Mouse (Mus musculus) CD4-positive, CD25-positive, alpha-beta regulatory T cell, adult 4 months (primary cell): ENCODE data around the gene Mylpf. TPM values are rescaled to one million over a fixed set of nuclear protein-coding genes. Genes with fewer than 3 reads are reported as not detected.

ENCODE experiments used
- ATAC-seq: one replicate; pipeline ENCODE4 v1.8.0; 2017
- polyA plus RNA-seq, 2 experiments: library from polyadenylated mRNA; unstranded; fragments of 100-300 nt; shearing (Covaris generic); gene quantifications; one replicate each; pipeline ENCODE4 v1.2.1; 2017

Gene Mylpf
- polyA plus RNA-seq, 2 experiments from 2014 or later, result 25.4 to 31.5 TPM

- ATAC-seq, result peak; percentile 98
Observed at GRCm38 (mm10) chr7:127260309-127261111, 51.8 kb downstream of the Mylpf start, which contains the start of gene Dctpp1. TSS of gene Dctpp1 (minus strand) at chr7:127260709.

- no peak for ATAC-seq
Observed at GRCm38 (mm10) chr7:127262218-127262961, 53.7 kb downstream of the Mylpf start.

GRCm38 (mm10) chr7:127263526-127263925, 54.8 kb downstream of the Mylpf start:
- ATAC-seq, result no peak

Other genes with a start within 250 kb of the Mylpf start
- gene Cdipt, start 233.0 kb upstream of the Mylpf start, polyA plus RNA-seq, result 100 to 1,000 TPM; 121 to 152 TPM
- 1 to 10 TPM in 1 of 2 experiments, under 1 TPM in 1; 0.32 to 1.1 TPM for gene Cdiptos, start 232.8 kb upstream of the Mylpf start, polyA plus RNA-seq
- gene Mvp, start 194.3 kb upstream of the Mylpf start, polyA plus RNA-seq, result 10 to 100 TPM; 13.7 to 20.9 TPM
- 1 to 10 TPM; 1.3 to 2.4 TPM for gene Pagr1b, start 192.4 kb upstream of the Mylpf start, polyA plus RNA-seq
- 10 to 100 TPM; 49.2 to 70.1 TPM for gene Pagr1a, start 191.5 kb upstream of the Mylpf start, polyA plus RNA-seq
- 10 to 100 TPM; 12.5 to 49.1 TPM for gene Gm42742, start 187.8 kb upstream of the Mylpf start, polyA plus RNA-seq
- 1 to 10 TPM; 2.6 to 3.3 TPM for gene Prrt2, start 187.7 kb upstream of the Mylpf start, polyA plus RNA-seq
- gene Maz, start 181.9 kb upstream of the Mylpf start, polyA plus RNA-seq, result 10 to 100 TPM; 14.5 to 18.4 TPM
- 10 to 100 TPM; 13.9 to 20.5 TPM for gene Kif22, start 166.4 kb upstream of the Mylpf start, polyA plus RNA-seq
- gene Zg16, start 121.6 kb upstream of the Mylpf start, polyA plus RNA-seq, result under 1 TPM in 1 of 2 experiments, not detected in 1; 0.81 TPM
- 100 to 1,000 TPM; 274 to 321 TPM for gene AI467606, start 117.5 kb upstream of the Mylpf start, polyA plus RNA-seq
- 10 to 100 TPM in 1 of 2 experiments, 1 to 10 TPM in 1; 7.5 to 15.2 TPM for gene Qprt, start 86.7 kb upstream of the Mylpf start, polyA plus RNA-seq
- gene Spn, start 71.1 kb upstream of the Mylpf start, polyA plus RNA-seq, result 100 to 1,000 TPM; 101 to 103 TPM
- 10 to 100 TPM; 39.7 to 51.9 TPM for gene Cd2bp2, start 12.8 kb upstream of the Mylpf start, polyA plus RNA-seq
- 10 to 100 TPM; 12.5 to 18.4 TPM for gene Tbc1d10b, start 422 bp upstream of the Mylpf start, polyA plus RNA-seq
- 1 to 10 TPM; 6.6 to 7.9 TPM for gene Zfp553, start 24.2 kb downstream of the Mylpf start, polyA plus RNA-seq
- gene Sept1, start 24.2 kb downstream of the Mylpf start, polyA plus RNA-seq, result 100 to 1,000 TPM; 819 to 912 TPM
- 1 to 10 TPM; 1.3 to 1.6 TPM for gene Zfp771, start 35.4 kb downstream of the Mylpf start, polyA plus RNA-seq
- gene Dctpp1, start 51.8 kb downstream of the Mylpf start, polyA plus RNA-seq, result 10 to 100 TPM; 39.7 to 50.1 TPM
- 10 to 100 TPM; 17.3 to 23.4 TPM for gene Sephs2, start 65.2 kb downstream of the Mylpf start, polyA plus RNA-seq
- gene Itgal, start 87.4 kb downstream of the Mylpf start, polyA plus RNA-seq, result 100 to 1,000 TPM; 169 to 297 TPM
- gene Zfp768, start 136.7 kb downstream of the Mylpf start, polyA plus RNA-seq, result not detected
- 10 to 100 TPM; 12.7 to 17.6 TPM for gene Zfp747, start 167.2 kb downstream of the Mylpf start, polyA plus RNA-seq
- gene 9130019O22Rik, start 178.3 kb downstream of the Mylpf start, polyA plus RNA-seq, result 1 to 10 TPM; 7.3 to 9.9 TPM
- gene E430018J23Rik, start 184.7 kb downstream of the Mylpf start, polyA plus RNA-seq, result 1 to 10 TPM; 3.2 to 5.5 TPM
- 1 to 10 TPM; 6.0 to 9.1 TPM for gene Zfp764, start 197.9 kb downstream of the Mylpf start, polyA plus RNA-seq
- 10 to 100 TPM; 16.0 to 18.9 TPM for gene Zfp688, start 213.2 kb downstream of the Mylpf start, polyA plus RNA-seq
- gene Zfp689, start 240.3 kb downstream of the Mylpf start, polyA plus RNA-seq, result 1 to 10 TPM; 5.6 to 7.9 TPM